Mouse (Mus musculus) G1E (cell line): Measurements from ENCODE around the gene Trim11.

Experiments used
- CTCF ChIP-seq: IDR thresholded peaks from 2 replicates; pipeline ENCODE4 v1.5.1; 2012; ENCODE audit warnings: low read depth, low read length, inconsistent platforms, mixed read lengths
- GATA1 ChIP-seq: IDR thresholded peaks from 2 replicates; pipeline ENCODE4 v1.6.1; 2012; ENCODE audit warnings: borderline replicate concordance, low read length, inconsistent platforms, mixed read lengths
- GATA2 ChIP-seq: IDR thresholded peaks from 2 replicates; pipeline ENCODE4 v1.6.1; 2012; ENCODE audit warnings: low read depth, low read length, inconsistent platforms, borderline replicate concordance
- POLR2AphosphoS5 ChIP-seq: IDR thresholded peaks from 2 replicates; pipeline ENCODE4 v1.6.1; 2012; ENCODE audit warnings: low read depth, low read length, inconsistent platforms; ENCODE audit not compliant: insufficient replicate concordance
- TAL1 ChIP-seq: conservative IDR thresholded peaks from 2 replicates; pipeline ENCODE4 v1.6.1; 2012; ENCODE audit warnings: low read depth, low read length, inconsistent platforms, mixed read lengths

- TF ChIP-seq CTCF: no peak
- no peak for TF ChIP-seq TAL1
- TF ChIP-seq POLR2AphosphoS5: no peak
- TF ChIP-seq GATA1: no peak
- no peak for TF ChIP-seq GATA2
Measured at GRCm38 (mm10) chr11:58938322-58939087, 39.4 kb upstream of the Trim11 start, which contains the start of gene Rnf187.
